Mouse (Mus musculus) ovary, postnatal 36 days (tissue): Measurements from ENCODE around the gene Afap1l2.

ENCODE experiments used
- DNase-seq: peaks from one replicate; pipeline ENCODE4 v3.0.0; 2022; ENCODE audit warnings: low spot score, mixed read lengths

Gene Afap1l2

DNA sequence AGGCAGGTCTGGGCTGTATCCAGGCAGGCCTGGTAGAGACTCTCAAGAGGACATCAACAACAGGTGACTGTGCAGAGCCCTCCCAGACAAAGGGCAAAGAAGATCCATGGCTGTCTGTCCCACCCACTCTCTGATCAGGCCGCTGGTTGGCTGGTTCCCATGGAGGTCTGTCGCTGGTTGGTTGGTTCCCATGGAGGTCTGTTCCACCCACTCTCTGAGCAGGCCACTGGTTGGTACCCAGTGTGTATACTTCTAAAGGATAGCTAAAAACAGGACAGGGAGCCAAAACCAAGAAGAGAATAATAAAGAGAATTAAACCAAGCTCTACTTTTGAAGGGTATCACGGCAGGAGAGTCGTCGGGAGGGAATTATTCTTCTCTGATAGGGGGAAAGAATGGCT, 31.5 kb downstream of the Afap1l2 start:
- no peak for DNase-seq

- DNase-seq: no peak
Observed at GRCm38 (mm10) chr19:56975502-56975901, 32.5 kb downstream of the Afap1l2 start.

DNA sequence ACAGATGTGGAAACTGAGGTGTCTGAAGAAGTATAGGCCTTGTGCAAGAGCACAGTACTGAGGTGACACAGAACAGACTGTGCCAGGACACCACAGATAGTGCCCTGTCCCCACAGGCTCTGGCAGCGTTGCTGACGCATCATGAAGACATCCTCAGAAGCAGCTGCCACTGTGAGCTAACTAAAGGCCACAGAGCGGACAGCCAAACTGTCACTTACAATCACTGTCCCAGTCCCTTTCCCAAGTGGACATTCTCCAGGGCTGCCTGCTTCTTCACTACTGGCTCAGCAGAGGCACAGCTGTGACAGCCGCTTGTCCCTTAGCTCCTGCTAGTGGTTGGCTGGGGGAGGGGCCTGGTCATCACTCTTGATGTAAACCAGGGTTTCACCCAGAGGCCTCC, 33.9 kb downstream of the Afap1l2 start:
- no peak for DNase-seq

GRCm38 (mm10) chr19:56972768-56973167, 35.3 kb downstream of the Afap1l2 start:
- DNase-seq: no peak

DNA sequence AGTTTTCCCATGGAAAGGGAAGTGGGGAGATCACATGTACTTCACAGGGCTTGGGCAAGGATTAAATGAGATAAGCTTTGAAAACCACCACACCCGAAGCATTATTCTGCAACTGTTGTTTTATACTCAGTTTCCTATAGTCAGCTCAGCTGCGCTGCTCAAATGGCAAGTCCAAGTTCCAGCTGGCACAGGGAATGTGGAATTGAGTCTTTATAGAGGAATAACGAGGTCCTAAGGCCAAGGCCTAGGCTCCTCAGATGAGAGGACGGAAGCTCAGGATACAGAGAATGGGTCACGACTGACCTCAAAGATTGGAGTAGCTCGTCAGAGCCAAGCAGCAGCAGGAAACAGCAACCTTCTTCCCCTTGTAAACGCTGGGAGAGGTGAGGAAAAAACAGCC, 36.7 kb downstream of the Afap1l2 start:
- no peak for DNase-seq

GRCm38 (mm10) chr19:56963876-56964275, 44.2 kb downstream of the Afap1l2 start:
- no peak for DNase-seq

- DNase-seq: peak; percentile 27
Observed at GRCm38 (mm10) chr19:56959601-56960000, 48.4 kb downstream of the Afap1l2 start.

DNA sequence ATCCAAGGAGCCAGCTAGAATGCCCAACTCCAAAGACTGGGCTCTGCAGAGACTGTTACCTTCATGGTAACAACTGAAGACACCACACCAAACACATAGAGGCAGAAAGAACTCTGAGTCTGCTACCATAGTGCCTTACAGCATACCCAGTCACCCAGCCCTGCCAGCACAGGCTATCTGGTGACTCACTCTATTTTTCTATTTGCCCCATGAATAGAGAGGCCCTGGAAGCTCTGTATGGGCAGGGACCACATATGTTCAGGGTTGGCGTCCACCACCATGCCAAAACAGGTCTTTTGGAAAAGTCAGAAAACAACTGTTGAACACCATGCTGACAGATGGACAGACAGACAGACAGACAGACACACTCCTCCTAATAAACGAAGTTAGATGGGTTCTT, 49.0 kb downstream of the Afap1l2 start:
- DNase-seq: no peak

DNA sequence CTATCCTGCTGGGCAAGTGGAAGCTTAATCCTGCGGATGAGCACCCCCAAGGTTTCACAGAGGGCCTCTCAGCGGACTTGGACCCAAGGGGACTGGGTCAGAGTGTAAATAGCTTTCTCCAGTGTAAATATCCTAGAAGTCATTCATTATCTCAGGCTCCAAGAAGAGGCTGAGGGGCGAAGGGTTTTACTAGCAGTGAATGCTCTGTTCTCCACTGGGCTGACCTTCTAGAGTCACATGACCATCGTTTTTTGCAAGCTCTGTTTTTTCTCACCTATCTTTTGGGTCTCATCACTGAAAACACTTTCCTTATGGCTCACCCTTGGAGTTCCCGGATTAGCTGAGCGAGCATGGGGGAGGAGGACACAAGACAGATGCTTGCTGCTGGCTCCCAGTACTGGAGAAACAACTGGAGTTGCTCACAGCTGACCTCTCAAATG, 49.4 kb downstream of the Afap1l2 start:
- DNase-seq: peak; percentile 39

DNA sequence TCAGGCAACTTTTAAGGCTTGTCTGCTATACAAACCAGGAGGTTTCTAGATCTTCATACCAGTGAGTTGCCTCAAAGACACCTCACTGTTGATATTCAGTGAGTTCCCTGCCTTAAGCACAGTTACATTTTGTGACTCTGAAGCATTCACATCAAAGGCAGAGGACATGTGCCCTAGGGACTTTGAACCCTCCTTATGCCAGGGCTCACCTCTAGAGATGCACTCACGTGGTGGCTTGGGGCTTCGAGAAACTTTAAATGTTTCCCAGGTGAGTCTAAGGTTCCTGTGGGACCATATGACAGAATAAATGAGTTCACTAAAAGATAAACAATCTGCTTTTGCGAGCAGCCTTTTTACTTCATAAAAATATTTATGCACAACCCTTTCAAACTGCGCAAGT, 50.0 kb downstream of the Afap1l2 start:
- DNase-seq: no peak

- DNase-seq: no peak
Observed at GRCm38 (mm10) chr19:56955568-56956513, 52.2 kb downstream of the Afap1l2 start.

DNA sequence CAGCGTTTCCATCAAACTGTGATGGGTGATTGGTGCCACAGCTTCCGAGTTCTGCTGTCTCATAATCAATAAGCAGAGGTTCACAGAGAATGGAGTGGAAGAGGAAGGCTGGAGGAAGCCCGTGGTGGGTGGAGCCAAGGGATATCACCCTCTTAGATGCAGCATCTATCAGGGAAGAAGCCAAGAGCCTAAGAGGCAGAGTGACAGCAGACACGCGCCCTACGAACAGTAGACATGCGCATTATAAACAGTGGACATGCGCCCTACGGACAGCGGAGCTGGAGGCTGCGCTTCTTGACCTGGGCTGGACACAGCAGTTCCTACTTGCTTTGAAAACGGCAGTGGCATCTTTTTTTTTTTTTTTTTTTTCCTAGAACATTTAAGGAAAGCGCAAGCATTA, 53.2 kb downstream of the Afap1l2 start:
- DNase-seq: no peak

DNA sequence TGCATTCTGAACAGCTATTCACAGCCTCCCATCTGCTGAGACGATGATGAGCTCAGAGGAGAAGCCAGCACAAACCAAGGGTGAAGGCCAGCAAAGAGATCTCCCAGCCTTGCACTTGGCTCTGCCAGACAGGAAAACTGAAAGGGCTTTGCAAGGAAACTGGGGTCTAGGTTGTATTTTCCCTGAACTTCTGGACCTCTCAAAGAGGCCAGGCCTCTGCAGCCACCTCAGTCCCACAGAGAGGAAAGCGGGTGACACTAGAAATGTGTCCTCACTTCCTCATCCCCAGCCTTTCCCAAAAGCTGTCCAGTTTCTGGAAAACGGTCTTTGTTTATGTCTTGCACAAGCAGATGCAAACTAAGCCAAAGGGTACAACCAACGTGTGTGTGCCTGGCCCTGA, 54.2 kb downstream of the Afap1l2 start:
- no peak for DNase-seq

GRCm38 (mm10) chr19:56950818-56951217, 57.2 kb downstream of the Afap1l2 start:
- no peak for DNase-seq

- DNase-seq: no peak
Observed at GRCm38 (mm10) chr19:56949868-56950267, 58.2 kb downstream of the Afap1l2 start.

DNA sequence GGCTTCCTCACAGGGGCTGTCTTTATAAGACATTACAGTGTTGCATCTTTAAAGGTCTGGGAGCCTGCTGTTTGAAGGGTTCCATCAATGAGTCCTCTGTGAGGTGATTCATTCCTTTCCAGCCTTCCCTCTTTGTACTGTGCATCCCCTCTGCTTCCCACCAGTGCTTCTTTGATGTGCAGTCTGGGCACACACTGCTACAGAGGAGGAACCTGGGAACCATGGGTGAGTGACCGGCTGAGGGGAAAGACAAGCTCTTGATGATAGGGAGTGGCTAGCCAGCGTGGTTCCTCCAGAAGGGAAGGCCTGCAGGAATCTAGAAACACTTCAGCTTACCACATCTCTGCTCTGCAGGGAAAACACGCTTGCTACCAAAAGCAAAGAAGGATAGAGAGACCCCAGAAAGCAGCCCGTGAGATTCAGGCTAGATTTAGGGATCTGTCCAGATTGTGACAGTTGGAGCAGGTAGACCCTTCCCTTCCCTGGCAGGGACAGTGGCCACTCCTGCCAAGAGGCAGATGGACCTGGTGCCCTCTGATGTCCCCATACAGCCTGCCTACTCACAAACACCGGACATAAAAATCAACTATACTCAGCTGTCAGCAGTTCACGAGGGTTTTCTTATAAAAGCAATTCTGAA, 59.9 kb downstream of the Afap1l2 start:
- no peak for DNase-seq

GRCm38 (mm10) chr19:56946727-56947126, 61.3 kb downstream of the Afap1l2 start:
- DNase-seq: no peak

DNA sequence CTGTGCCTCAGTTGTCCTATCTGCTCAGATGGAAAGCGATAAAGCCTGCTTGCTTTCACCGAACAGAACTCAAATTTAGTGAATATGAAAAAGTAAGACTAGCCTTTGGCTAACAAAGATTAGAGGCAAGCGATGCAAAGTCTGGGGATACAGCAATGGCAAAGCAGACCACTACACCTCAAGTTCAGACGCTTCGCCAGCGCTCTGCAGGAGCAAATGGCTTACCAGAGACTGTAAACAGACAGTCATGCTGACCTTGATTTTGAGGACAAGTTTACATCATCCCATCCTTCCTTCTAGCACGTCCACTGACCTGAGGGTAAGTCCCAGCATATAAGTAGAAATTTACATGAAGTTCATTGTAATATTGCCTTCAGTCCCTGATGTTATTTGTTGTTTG, 61.8 kb downstream of the Afap1l2 start:
- no peak for DNase-seq

GRCm38 (mm10) chr19:56945621-56946020, 62.4 kb downstream of the Afap1l2 start:
- DNase-seq: no peak

- no peak for DNase-seq
Observed at GRCm38 (mm10) chr19:56944826-56945225, 63.2 kb downstream of the Afap1l2 start.

DNA sequence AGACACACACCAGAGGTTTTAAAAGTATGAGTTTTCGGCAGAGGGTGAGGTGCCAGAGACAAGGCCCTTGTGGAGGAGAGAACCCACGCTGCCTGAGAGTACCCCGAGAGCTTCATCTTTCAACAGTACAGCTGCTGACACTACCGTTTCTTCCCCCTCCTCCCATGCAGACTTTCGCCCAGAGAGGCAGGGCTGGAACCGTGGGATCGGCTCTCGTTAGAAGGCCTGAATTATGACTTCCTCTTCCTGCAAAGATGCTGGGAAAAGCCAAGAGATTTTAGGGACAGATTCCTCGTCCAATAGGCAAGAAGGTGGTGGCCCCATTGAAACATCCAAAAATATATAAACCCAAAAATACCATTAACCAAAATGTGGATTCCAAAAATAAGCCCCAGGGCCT, 63.8 kb downstream of the Afap1l2 start:
- DNase-seq: no peak

- no peak for DNase-seq
Observed at GRCm38 (mm10) chr19:56942216-56942615, 65.8 kb downstream of the Afap1l2 start.

DNA sequence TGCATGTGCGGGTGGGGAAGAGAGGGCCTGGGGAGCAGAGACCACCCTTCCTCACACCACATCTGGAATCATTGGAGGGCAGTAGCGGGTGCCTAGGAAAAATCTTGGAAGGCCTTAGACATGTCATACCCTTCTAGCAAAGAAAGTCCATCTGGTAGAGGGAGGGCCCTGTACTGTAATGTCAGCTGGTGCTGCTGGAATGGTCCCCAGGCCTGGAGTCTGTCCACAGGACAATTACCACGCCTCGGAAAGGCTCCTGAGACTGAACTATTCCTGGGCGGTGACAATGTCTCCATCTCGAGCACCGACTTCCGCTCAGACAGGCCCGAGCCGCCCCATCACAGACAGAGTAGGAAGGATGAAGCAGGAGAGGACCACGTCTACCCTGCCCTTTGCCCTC, 67.5 kb downstream of the Afap1l2 start:
- DNase-seq: no peak
